Mouse (Mus musculus): ENCODE data around the gene Tsn.

Tsn gene

GRCm38 (mm10) chr1:118311622-118312326, at the start of gene Tsn:
Gene Tsn, minus strand, starts transcription at chr1:118311739.
- DNase-seq (ENCODE audit: low spot score) = no peak

GRCm38 (mm10) chr1:118359071-118359761, 47.7 kb upstream of the Tsn start:
- peak; percentile 9 for DNase-seq (ENCODE audit: low spot score)

GRCm38 (mm10) chr1:118349922-118350321, 38.4 kb upstream of the Tsn start:
- DNase-seq (ENCODE audit: low spot score) = no peak

- DNase-seq (ENCODE audit: low spot score) = no peak
These were observed 32.3 kb upstream of the Tsn start for GRCm38 (mm10) chr1:118343649-118344435.

- DNase-seq (ENCODE audit: low spot score) = no peak
These were observed 26.4 kb upstream of the Tsn start for GRCm38 (mm10) chr1:118337921-118338320.

GRCm38 (mm10) chr1:118335847-118336246, 24.3 kb upstream of the Tsn start:
- DNase-seq (ENCODE audit: low spot score) = no peak

- DNase-seq (ENCODE audit: low spot score) = no peak
These were observed 23.5 kb upstream of the Tsn start for GRCm38 (mm10) chr1:118334749-118335713.

- DNase-seq (ENCODE audit: low spot score) = peak; percentile 91
These were observed 10.2 kb upstream of the Tsn start, which contains the start of gene Nifk for GRCm38 (mm10) chr1:118321661-118322201. Gene Nifk, plus strand, starts transcription at chr1:118321839.

- DNase-seq (ENCODE audit: low spot score) = no peak
These were observed 9.2 kb upstream of the Tsn start for GRCm38 (mm10) chr1:118320696-118321095.

GRCm38 (mm10) chr1:118310780-118311621, 538 bp downstream of the Tsn start:
- peak; percentile 81 for DNase-seq (ENCODE audit: low spot score)

GRCm38 (mm10) chr1:118297719-118298118, 13.8 kb downstream of the Tsn start:
- DNase-seq (ENCODE audit: low spot score) = no peak

- DNase-seq (ENCODE audit: low spot score) = no peak
These were observed 14.9 kb downstream of the Tsn start for GRCm38 (mm10) chr1:118296673-118297072.

- no peak for DNase-seq (ENCODE audit: low spot score)
These were observed 16.7 kb downstream of the Tsn start for GRCm38 (mm10) chr1:118294826-118295225.

- no peak for DNase-seq (ENCODE audit: low spot score)
These were observed 17.3 kb downstream of the Tsn start for GRCm38 (mm10) chr1:118294192-118294591.

- no peak for DNase-seq (ENCODE audit: low spot score)
These were observed 19.2 kb downstream of the Tsn start for GRCm38 (mm10) chr1:118292291-118292690.

- peak; percentile 2 for DNase-seq (ENCODE audit: low spot score)
These were observed 36.4 kb downstream of the Tsn start for GRCm38 (mm10) chr1:118275139-118275538.

- DNase-seq (ENCODE audit: low spot score) = no peak
These were observed 59.6 kb downstream of the Tsn start for GRCm38 (mm10) chr1:118251931-118252330.
